Mouse (Mus musculus): ENCODE measurements around the gene Iffo1. TPM values are rescaled to one million over a fixed set of nuclear protein-coding genes. Genes with fewer than 3 reads are reported as not detected.

Iffo1 gene
- total and polyA plus RNA-seq, 3 experiments = 96.1 to 96.9 TPM; not detected in 1

DNA sequence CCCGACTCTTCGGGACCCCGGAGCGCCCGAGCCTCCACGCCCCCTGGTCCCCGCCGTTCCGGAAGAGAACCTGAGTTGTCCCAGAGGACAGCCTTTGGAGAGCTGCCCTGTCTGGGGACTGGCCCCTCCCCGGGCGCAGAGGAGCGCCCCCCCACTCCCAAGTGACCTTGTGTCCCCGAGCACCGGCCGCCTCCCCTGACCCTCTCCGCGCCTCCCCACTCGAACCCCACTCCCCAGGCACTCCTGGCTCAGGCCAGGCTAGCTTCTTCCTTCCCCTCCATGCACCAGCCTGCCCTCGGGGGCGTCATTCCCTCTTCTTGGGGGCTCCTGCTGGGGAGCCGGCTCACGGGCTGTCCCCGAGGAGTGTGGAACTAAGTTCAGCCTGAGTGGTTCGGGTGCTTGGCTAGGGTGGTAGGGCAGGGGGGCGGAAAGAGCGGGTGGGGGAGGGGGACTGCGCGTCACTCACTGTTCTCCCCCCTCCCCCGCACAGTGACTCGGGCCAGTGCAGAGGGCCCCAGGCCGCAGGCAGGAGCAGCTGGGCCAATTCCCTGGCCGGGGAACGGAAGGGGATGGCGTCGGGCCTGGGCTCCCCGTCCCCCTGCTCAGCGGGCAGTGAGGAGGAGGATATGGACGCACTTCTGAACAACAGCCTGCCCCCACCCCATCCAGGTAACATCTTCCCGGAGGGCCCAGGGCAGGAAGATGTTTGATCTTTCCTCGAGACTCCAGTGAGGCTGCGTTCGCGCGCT is 48.3 kb upstream of the Iffo1 start:
- H3K4me3 ChIP-seq (ENCODE audit: control insufficient read depth in 1 of 2, insufficient read depth in 1 of 2, low read depth in 2 of 2, low read length in 2 of 2) = peak overlapping the region; percentile 84 to 90
- peaks cover 15 to 24% of the 10 kb centered on the region in 2 experiments for H3K36me3 ChIP-seq (ENCODE audit: control insufficient read depth in 1 of 2, insufficient read depth in 2 of 2, low read length in 2 of 2)
- no peaks in the 10 kb centered on the region for H3K27me3 ChIP-seq (ENCODE audit: control insufficient read depth in 1 of 2, insufficient read depth in 2 of 2, low read length in 2 of 2)
- no peaks in the 10 kb centered on the region for H3K9me3 ChIP-seq (replicated peaks; ENCODE audit: insufficient read depth, low read length)
- peak; percentile 54 for DNase-seq (ENCODE audit: low read depth, low spot score)
- TF ChIP-seq MAFK (IDR thresholded peaks at IDR 0.05; ENCODE audit: borderline replicate concordance, low read depth, low read length) = no peak
- TF ChIP-seq ETS1 (IDR thresholded peaks at IDR 0.05; ENCODE audit: low read depth, low read length) = peak; percentile 25; the same call in 1 of the 2 replicates
- TF ChIP-seq MXI1 (IDR thresholded peaks at IDR 0.05; ENCODE audit: low read depth, low read length) = peak; percentile 53
- TF ChIP-seq BHLHE40 (IDR thresholded peaks at IDR 0.05; ENCODE audit: borderline replicate concordance, low read depth, low read length) = no peak
- TF ChIP-seq RAD21 (IDR thresholded peaks at IDR 0.05; ENCODE audit: low read depth, low read length) = no peak
- no peak for TF ChIP-seq ZC3H11A (IDR thresholded peaks at IDR 0.05; ENCODE audit: low read depth, low read length)
- TF ChIP-seq NRF1 (IDR thresholded peaks at IDR 0.05; ENCODE audit: insufficient read depth, low read depth, low read length, poor library complexity, severe bottlenecking) = peak; percentile 37; the same call in 1 of the 2 replicates
- TF ChIP-seq POLR2A (IDR thresholded peaks at IDR 0.05; ENCODE audit: control insufficient read depth in 1 of 2, insufficient read depth in 1 of 2, low read depth in 1 of 2, low read length in 2 of 2, poor library complexity in 1 of 2) = peak; percentile 26 to 29; a peak in 1 of 4 replicates
- TF ChIP-seq SMC3 (IDR thresholded peaks at IDR 0.05; ENCODE audit: low read depth, low read length) = no peak
- TF ChIP-seq MAZ (IDR thresholded peaks at IDR 0.05; ENCODE audit: low read depth, low read length) = peak; percentile 12; the same call in 1 of the 2 replicates
- no peak; the same call in 1 of the 2 replicates for TF ChIP-seq SIN3A (IDR thresholded peaks at IDR 0.05; ENCODE audit: low read length)
- TF ChIP-seq MEF2A (IDR thresholded peaks at IDR 0.05; ENCODE audit: extremely low read depth, insufficient replicate concordance, low read depth, low read length, poor library complexity, severe bottlenecking) = no peak
- no peak for TF ChIP-seq GABPA (IDR thresholded peaks at IDR 0.05; ENCODE audit: low read depth, low read length)
- TF ChIP-seq MAX (IDR thresholded peaks at IDR 0.05; ENCODE audit: low read length) = no peak
- 0 out of 2 replicates have a peak, but pooled peaks have one; percentile 17 for TF ChIP-seq HCFC1 (IDR thresholded peaks at IDR 0.05; ENCODE audit: low read depth, low read length)
- TF ChIP-seq ELF1 (IDR thresholded peaks at IDR 0.05; ENCODE audit: low read depth, low read length) = 0 out of 2 replicates have a peak, but pooled peaks have one; percentile 8
- 0 out of 2 replicates have a peak, but pooled peaks have one; percentile 21 for TF ChIP-seq CHD1 (IDR thresholded peaks at IDR 0.05; ENCODE audit: low read depth, low read length)
- no peak for TF ChIP-seq E2F4 (IDR thresholded peaks at IDR 0.05; ENCODE audit: borderline replicate concordance, low read depth, low read length)
- peak overlapping the region; percentile 98 for H3K9ac ChIP-seq (ENCODE audit: control insufficient read depth, low read depth, low read length, poor library complexity, severe bottlenecking)
- peaks cover 9 to 27% of the 10 kb centered on the region in 2 experiments for H3K4me1 ChIP-seq (ENCODE audit: control insufficient read depth in 1 of 2, insufficient read depth in 2 of 2, low read length in 2 of 2)
- H3K79me2 ChIP-seq (ENCODE audit: control insufficient read depth, insufficient read depth, low read length, poor library complexity) = peaks cover 37% of the 10 kb centered on the region
- H3K27ac ChIP-seq (ENCODE audit: control insufficient read depth, low read depth, low read length) = peak overlapping the region; percentile 59

- DNase-seq (ENCODE audit: low read depth, low spot score) = peak; percentile 47
- H3K4me3 ChIP-seq (ENCODE audit: control insufficient read depth in 1 of 2, insufficient read depth in 1 of 2, low read depth in 2 of 2, low read length in 2 of 2) = peak overlapping the region; percentile 84 to 90
- no peaks in the 10 kb centered on the region for H3K27me3 ChIP-seq (ENCODE audit: control insufficient read depth in 1 of 2, insufficient read depth in 2 of 2, low read length in 2 of 2)
- H3K36me3 ChIP-seq (ENCODE audit: control insufficient read depth in 1 of 2, insufficient read depth in 2 of 2, low read length in 2 of 2) = peaks cover 15 to 24% of the 10 kb centered on the region in 2 experiments
- peak overlapping the region; percentile 14 for H3K27ac ChIP-seq (ENCODE audit: control insufficient read depth, low read depth, low read length)
- H3K9me3 ChIP-seq (replicated peaks; ENCODE audit: insufficient read depth, low read length) = no peaks in the 10 kb centered on the region
- peaks cover 37% of the 10 kb centered on the region for H3K79me2 ChIP-seq (ENCODE audit: control insufficient read depth, insufficient read depth, low read length, poor library complexity)
- peak overlapping the region; percentile 98 for H3K9ac ChIP-seq (ENCODE audit: control insufficient read depth, low read depth, low read length, poor library complexity, severe bottlenecking)
- peaks cover 9 to 27% of the 10 kb centered on the region in 2 experiments for H3K4me1 ChIP-seq (ENCODE audit: control insufficient read depth in 1 of 2, insufficient read depth in 2 of 2, low read length in 2 of 2)
- TF ChIP-seq MAZ (IDR thresholded peaks at IDR 0.05; ENCODE audit: low read depth, low read length) = no peak
- no peak for TF ChIP-seq SMC3 (IDR thresholded peaks at IDR 0.05; ENCODE audit: low read depth, low read length)
- TF ChIP-seq ZNF384 (IDR thresholded peaks at IDR 0.05; ENCODE audit: low read depth, low read length) = no peak
- TF ChIP-seq ELF1 (IDR thresholded peaks at IDR 0.05; ENCODE audit: low read depth, low read length) = no peak
- TF ChIP-seq POLR2AphosphoS2 (IDR thresholded peaks at IDR 0.05; ENCODE audit: low read length) = no peak
- TF ChIP-seq MYB (IDR thresholded peaks at IDR 0.05; ENCODE audit: low read depth, low read length) = no peak
- TF ChIP-seq MYC (IDR thresholded peaks at IDR 0.05; ENCODE audit: low read depth, low read length) = no peak
- no peak for TF ChIP-seq GATA1 (IDR thresholded peaks at IDR 0.05; ENCODE audit: low read depth, low read length)
- TF ChIP-seq BHLHE40 (IDR thresholded peaks at IDR 0.05; ENCODE audit: borderline replicate concordance, low read depth, low read length) = no peak
- TF ChIP-seq ZKSCAN1 (IDR thresholded peaks at IDR 0.05; ENCODE audit: low read depth, low read length) = no peak
- TF ChIP-seq MAFK (IDR thresholded peaks at IDR 0.05; ENCODE audit: borderline replicate concordance, low read depth, low read length) = no peak
- TF ChIP-seq TCF12 (IDR thresholded peaks at IDR 0.05; ENCODE audit: low read depth, low read length) = no peak
- peak; percentile 58 for TF ChIP-seq MAX (IDR thresholded peaks at IDR 0.05; ENCODE audit: low read length)
- TF ChIP-seq KAT2A (conservative IDR thresholded peaks at IDR 0.05; ENCODE audit: low read depth, low read length) = no peak
- no peak for TF ChIP-seq E2F4 (IDR thresholded peaks at IDR 0.05; ENCODE audit: borderline replicate concordance, low read depth, low read length)
- TF ChIP-seq TAL1 (IDR thresholded peaks at IDR 0.05; ENCODE audit: low read length) = no peak
- no peak for TF ChIP-seq NRF1 (IDR thresholded peaks at IDR 0.05; ENCODE audit: insufficient read depth, low read depth, low read length, poor library complexity, severe bottlenecking)
- no peak for TF ChIP-seq ZMIZ1 (IDR thresholded peaks at IDR 0.05; ENCODE audit: low read depth, low read length)
- no peak for TF ChIP-seq RCOR1 (IDR thresholded peaks at IDR 0.05; ENCODE audit: low read depth, low read length)
Observed at GRCm38 (mm10) chr6:125097346-125097689, 47.7 kb upstream of the Iffo1 start.

Measured in MEL (cell line).